Mouse (Mus musculus) cerebellum, adult 11 months (tissue): Measurements from ENCODE around the gene Serbp1.

Source experiments
- DNase-seq: peaks from one replicate; pipeline ENCODE4 v3.0.0; 2022

The Serbp1 gene

DNA sequence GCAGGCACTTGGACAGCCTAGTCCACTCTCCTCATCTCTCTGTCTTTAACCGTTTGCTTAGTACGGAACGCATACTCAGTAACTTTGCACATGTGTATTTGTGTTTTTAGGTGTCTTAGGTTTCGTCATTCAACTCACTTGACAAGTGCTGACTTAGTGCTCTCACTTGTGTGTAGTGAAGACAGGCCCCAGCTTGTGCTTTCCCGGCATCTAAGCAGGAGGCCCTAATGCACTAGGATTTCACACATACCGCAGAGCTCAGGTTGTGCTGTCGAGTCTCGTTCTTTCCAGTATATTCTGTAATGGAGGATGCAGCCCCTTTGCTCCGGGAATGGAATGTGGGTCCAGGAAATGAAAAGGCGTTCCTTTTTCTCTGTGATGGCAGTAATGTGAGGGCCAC is 65.2 kb downstream of the Serbp1 start:
- DNase-seq: no peak

DNA sequence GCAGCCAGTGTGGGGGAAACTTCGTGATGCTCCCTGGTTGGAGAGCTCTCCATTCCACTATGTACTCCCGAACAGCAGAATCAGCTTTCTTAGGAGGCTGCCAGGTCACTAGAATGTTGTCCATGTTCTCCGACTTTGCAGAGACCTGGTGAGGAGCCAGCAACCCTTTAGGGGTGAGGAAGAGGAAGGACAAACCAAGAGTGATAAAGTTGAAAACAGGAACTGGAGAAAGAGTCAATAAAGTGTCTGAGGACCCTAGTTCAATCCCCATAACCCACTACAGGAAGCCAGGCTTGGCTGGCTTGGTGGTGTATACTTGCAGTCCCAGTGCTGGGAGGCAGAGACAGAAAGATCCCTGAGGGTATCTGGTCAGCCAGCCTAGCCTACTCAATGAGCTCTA is 71.0 kb downstream of the Serbp1 start:
- DNase-seq: no peak

DNA sequence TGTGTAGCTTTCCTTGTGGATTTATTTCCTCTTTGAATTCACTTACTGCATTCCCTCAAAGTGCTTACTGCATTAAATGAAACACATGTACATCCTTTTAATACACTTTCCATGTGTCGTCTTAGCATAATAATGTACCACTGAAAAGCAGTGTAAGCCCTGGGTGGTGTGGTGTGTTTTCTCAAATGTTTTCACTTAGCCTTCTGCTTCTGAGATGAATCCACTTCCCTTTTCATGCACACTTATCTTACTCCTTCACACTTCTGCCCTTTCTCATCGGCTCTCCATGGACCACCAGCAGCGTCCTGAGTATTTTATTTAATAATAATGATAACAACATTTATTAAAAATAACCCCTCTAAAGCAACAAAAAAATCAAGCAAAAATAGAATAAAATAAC is 71.8 kb downstream of the Serbp1 start:
- no peak for DNase-seq

- DNase-seq: no peak
These were observed 76.7 kb downstream of the Serbp1 start for GRCm38 (mm10) chr6:67314697-67315096.

DNA sequence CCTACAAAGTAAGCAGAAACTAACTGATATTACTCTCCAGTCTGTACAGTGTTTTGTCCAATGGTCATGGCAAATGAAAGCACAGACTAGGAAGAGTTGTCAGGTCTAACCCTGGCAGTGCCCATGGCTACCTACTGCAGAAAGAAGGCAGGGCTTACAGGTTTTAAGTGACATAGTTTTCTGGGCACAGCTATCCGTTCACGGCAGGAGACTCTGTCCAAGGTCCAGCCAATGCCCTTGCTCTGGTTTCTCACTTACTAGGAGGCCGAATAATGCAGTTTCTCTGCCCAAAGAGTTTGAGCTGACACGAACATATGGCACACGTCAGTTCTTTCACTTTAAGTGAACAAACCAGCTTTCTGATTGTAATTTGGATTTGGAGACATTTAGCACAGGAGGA is 79.1 kb downstream of the Serbp1 start:
- no peak for DNase-seq

GRCm38 (mm10) chr6:67317827-67318338 is 79.9 kb downstream of the Serbp1 start:
- no peak for DNase-seq

GRCm38 (mm10) chr6:67318451-67318850 is 80.5 kb downstream of the Serbp1 start:
- DNase-seq: peak; percentile 27

DNA sequence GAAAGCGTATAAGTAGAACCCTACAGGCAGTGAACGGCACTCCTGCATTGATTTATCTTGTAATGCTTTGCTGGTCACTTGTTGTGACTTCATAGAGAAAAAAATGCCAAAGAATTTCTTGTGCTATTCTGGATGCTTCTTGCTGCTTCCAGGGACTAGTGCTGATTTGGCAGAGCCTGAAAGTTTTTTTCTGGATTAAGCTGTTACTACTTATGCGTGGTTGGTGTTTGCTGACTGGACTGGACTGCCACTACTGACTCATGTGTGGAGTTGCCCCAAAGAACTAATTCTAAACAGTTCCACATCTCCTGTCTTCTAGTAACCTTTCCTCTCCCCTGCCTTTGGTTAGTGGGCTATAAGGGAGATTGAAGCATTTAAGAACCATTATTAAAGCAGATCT is 85.8 kb downstream of the Serbp1 start:
- no peak for DNase-seq

GRCm38 (mm10) chr6:67337943-67338342 is 100.0 kb downstream of the Serbp1 start:
- no peak for DNase-seq

DNA sequence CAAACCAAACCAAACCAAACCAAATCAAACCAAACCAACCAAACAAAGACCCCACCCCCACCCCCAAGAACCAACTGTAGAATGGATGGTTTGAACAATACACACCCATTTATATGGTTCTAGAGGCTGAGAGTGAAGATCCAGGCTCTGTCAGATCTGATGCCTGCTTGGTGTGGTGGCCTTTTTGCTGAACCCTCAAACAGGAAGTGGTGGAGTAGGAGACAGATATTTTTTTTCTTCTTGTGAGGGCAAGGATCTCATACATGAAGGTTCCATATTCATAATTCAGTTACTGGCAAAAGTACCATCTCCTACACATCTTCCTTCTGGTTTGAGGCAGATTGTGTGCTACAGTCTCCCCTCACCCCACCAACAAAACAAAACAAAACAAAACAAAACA is 101.5 kb downstream of the Serbp1 start:
- no peak for DNase-seq
